Mouse (Mus musculus): ENCODE measurements around the gene Nedd4. TPM values are rescaled to one million over a fixed set of nuclear protein-coding genes. Genes with fewer than 3 reads are reported as not detected.

Gene Nedd4
- polyA plus RNA-seq, 1 experiment from 2014 or later, result 643 TPM

- Histone ChIP-seq H3K27ac (no peak overlapping the region), H3K9me3 (no peaks in the 10 kb centered on the region), H3K36me3 (replicated peaks) (peaks cover 96% of the 10 kb centered on the region), H3K27me3 (ENCODE audit: poor library complexity, severe bottlenecking) (no peaks in the 10 kb centered on the region), H3K4me3 (no peak overlapping the region), H3K4me1 (peaks cover 25% of the 10 kb centered on the region)
- no peak for DNase-seq (ENCODE audit: extremely low spot score, low spot score)
- 89% methylated on average over 7 of the region's 7 CpGs for WGBS
Measured at GRCm38 (mm10) chr9:72669383-72669782, 7.2 kb downstream of the Nedd4 start.

- H3K9me3 ChIP-seq, result no peaks in the 10 kb centered on the region
- peak; percentile 73 for DNase-seq (ENCODE audit: extremely low spot score, low spot score)
- H3K27ac ChIP-seq, result no peak overlapping the region
- H3K4me3 ChIP-seq, result no peak overlapping the region
- peaks cover 97% of the 10 kb centered on the region for H3K36me3 ChIP-seq (replicated peaks)
- H3K4me1 ChIP-seq, result peaks cover 3% of the 10 kb centered on the region; the same call in 1 of the 2 replicates
- no peaks in the 10 kb centered on the region for H3K27me3 ChIP-seq (ENCODE audit: poor library complexity, severe bottlenecking)
- 43% methylated on average over 2 of the region's 2 CpGs for WGBS
Measured at GRCm38 (mm10) chr9:72672361-72672760, 10.2 kb downstream of the Nedd4 start.

GRCm38 (mm10) chr9:72674957-72675744 is 13.0 kb downstream of the Nedd4 start:
- no peak for DNase-seq (ENCODE audit: extremely low spot score, low spot score)
- H3K27ac ChIP-seq, result no peak overlapping the region
- H3K4me1 ChIP-seq, result no peaks in the 10 kb centered on the region
- no peaks in the 10 kb centered on the region for H3K27me3 ChIP-seq (ENCODE audit: poor library complexity, severe bottlenecking)
- WGBS, result 91% methylated on average over 6 of the region's 6 CpGs
- peaks cover 98% of the 10 kb centered on the region for H3K36me3 ChIP-seq (replicated peaks)
- no peaks in the 10 kb centered on the region for H3K9me3 ChIP-seq
- no peak overlapping the region for H3K4me3 ChIP-seq

- WGBS, result 95% methylated on average over 3 of the region's 3 CpGs
- Histone ChIP-seq H3K9me3 (no peaks in the 10 kb centered on the region), H3K27me3 (ENCODE audit: poor library complexity, severe bottlenecking) (no peaks in the 10 kb centered on the region), H3K36me3 (replicated peaks) (peaks cover 97% of the 10 kb centered on the region), H3K4me1 (no peaks in the 10 kb centered on the region), H3K27ac (no peak overlapping the region), H3K4me3 (no peak overlapping the region)
- DNase-seq (ENCODE audit: extremely low spot score, low spot score), result no peak
Measured at GRCm38 (mm10) chr9:72675745-72676200, 13.6 kb downstream of the Nedd4 start.

GRCm38 (mm10) chr9:72677659-72678058 is 15.5 kb downstream of the Nedd4 start:
- H3K27ac ChIP-seq, result no peak overlapping the region
- no peak for DNase-seq (ENCODE audit: extremely low spot score, low spot score)
- H3K4me1 ChIP-seq, result no peaks in the 10 kb centered on the region
- 95% methylated on average over 5 of the region's 5 CpGs for WGBS
- H3K4me3 ChIP-seq, result no peak overlapping the region
- H3K36me3 ChIP-seq (replicated peaks), result peaks cover 98% of the 10 kb centered on the region
- H3K9me3 ChIP-seq, result no peaks in the 10 kb centered on the region
- no peaks in the 10 kb centered on the region for H3K27me3 ChIP-seq (ENCODE audit: poor library complexity, severe bottlenecking)

GRCm38 (mm10) chr9:72678771-72679170 is 16.6 kb downstream of the Nedd4 start:
- Histone ChIP-seq H3K4me1 (no peaks in the 10 kb centered on the region), H3K27me3 (ENCODE audit: poor library complexity, severe bottlenecking) (no peaks in the 10 kb centered on the region), H3K27ac (no peak overlapping the region), H3K4me3 (no peak overlapping the region), H3K36me3 (replicated peaks) (peaks cover 98% of the 10 kb centered on the region), H3K9me3 (no peaks in the 10 kb centered on the region)
- WGBS, result 92% methylated on average over 4 of the region's 4 CpGs
- DNase-seq (ENCODE audit: extremely low spot score, low spot score), result no peak

GRCm38 (mm10) chr9:72681652-72682228 is 19.6 kb downstream of the Nedd4 start:
- no peak for DNase-seq (ENCODE audit: extremely low spot score, low spot score)
- H3K36me3 ChIP-seq (replicated peaks), result peaks cover 98% of the 10 kb centered on the region

GRCm38 (mm10) chr9:72683268-72683667 is 21.1 kb downstream of the Nedd4 start:
- Histone ChIP-seq H3K27me3 (ENCODE audit: poor library complexity, severe bottlenecking) (no peaks in the 10 kb centered on the region), H3K4me1 (no peaks in the 10 kb centered on the region), H3K9me3 (no peaks in the 10 kb centered on the region), H3K27ac (no peak overlapping the region), H3K36me3 (replicated peaks) (peaks cover 98% of the 10 kb centered on the region), H3K4me3 (no peak overlapping the region)
- whole genome bisulfite sequencing, result 89% methylated on average over 1 of the region's 1 CpGs
- DNase-seq (ENCODE audit: extremely low spot score, low spot score), result no peak

More at GRCm38 (mm10) chr9:72681652-72682228, 19.6 kb downstream of the Nedd4 start:
- Histone ChIP-seq H3K9me3 (no peaks in the 10 kb centered on the region), H3K4me3 (no peak overlapping the region), H3K4me1 (no peaks in the 10 kb centered on the region), H3K27ac (no peak overlapping the region), H3K27me3 (ENCODE audit: poor library complexity, severe bottlenecking) (no peaks in the 10 kb centered on the region)
- WGBS, result 94% methylated on average over 8 of the region's 8 CpGs

GRCm38 (mm10) chr9:72685231-72685630 is 23.1 kb downstream of the Nedd4 start:
- Histone ChIP-seq H3K4me1 (no peaks in the 10 kb centered on the region), H3K9me3 (no peaks in the 10 kb centered on the region), H3K27me3 (ENCODE audit: poor library complexity, severe bottlenecking) (no peaks in the 10 kb centered on the region), H3K4me3 (no peak overlapping the region), H3K36me3 (replicated peaks) (peaks cover 99% of the 10 kb centered on the region), H3K27ac (no peak overlapping the region)
- no peak for DNase-seq (ENCODE audit: extremely low spot score, low spot score)
- 91% methylated on average over 4 of the region's 4 CpGs for whole genome bisulfite sequencing

GRCm38 (mm10) chr9:72686506-72686905 is 24.4 kb downstream of the Nedd4 start:
- Histone ChIP-seq H3K4me3 (no peak overlapping the region), H3K4me1 (no peaks in the 10 kb centered on the region), H3K36me3 (replicated peaks) (peaks cover 100% of the 10 kb centered on the region), H3K9me3 (no peaks in the 10 kb centered on the region), H3K27ac (no peak overlapping the region), H3K27me3 (ENCODE audit: poor library complexity, severe bottlenecking) (no peaks in the 10 kb centered on the region)
- WGBS, result 95% methylated on average over 4 of the region's 4 CpGs
- no peak for DNase-seq (ENCODE audit: extremely low spot score, low spot score)

- H3K9me3 ChIP-seq, result no peaks in the 10 kb centered on the region
- H3K27ac ChIP-seq, result no peak overlapping the region
- no peak for DNase-seq (ENCODE audit: extremely low spot score, low spot score)
- no peaks in the 10 kb centered on the region for H3K4me1 ChIP-seq
- no peaks in the 10 kb centered on the region for H3K27me3 ChIP-seq (ENCODE audit: poor library complexity, severe bottlenecking)
- peaks cover 100% of the 10 kb centered on the region for H3K36me3 ChIP-seq (replicated peaks)
- 81% methylated on average over 5 of the region's 5 CpGs for WGBS
- H3K4me3 ChIP-seq, result no peak overlapping the region
Measured at GRCm38 (mm10) chr9:72689522-72689921, 27.4 kb downstream of the Nedd4 start.

- no peak for DNase-seq (ENCODE audit: extremely low spot score, low spot score)
- no peaks in the 10 kb centered on the region for H3K27me3 ChIP-seq (ENCODE audit: poor library complexity, severe bottlenecking)
- no peaks in the 10 kb centered on the region for H3K9me3 ChIP-seq
- no peaks in the 10 kb centered on the region for H3K4me1 ChIP-seq
- 82% methylated on average over 1 of the region's 1 CpGs for whole genome bisulfite sequencing
- no peak overlapping the region for H3K27ac ChIP-seq
- H3K4me3 ChIP-seq, result no peak overlapping the region
- peaks cover 100% of the 10 kb centered on the region for H3K36me3 ChIP-seq (replicated peaks)
Measured at GRCm38 (mm10) chr9:72690811-72691210, 28.7 kb downstream of the Nedd4 start.

- no peak for DNase-seq (ENCODE audit: extremely low spot score, low spot score)
- Histone ChIP-seq H3K4me3 (no peak overlapping the region), H3K36me3 (replicated peaks) (peaks cover 100% of the 10 kb centered on the region), H3K9me3 (no peaks in the 10 kb centered on the region), H3K27ac (no peak overlapping the region), H3K4me1 (no peaks in the 10 kb centered on the region), H3K27me3 (ENCODE audit: poor library complexity, severe bottlenecking) (no peaks in the 10 kb centered on the region)
- WGBS, result 91% methylated on average over 5 of the region's 5 CpGs
Measured at GRCm38 (mm10) chr9:72691942-72692341, 29.8 kb downstream of the Nedd4 start.

Data from forebrain, embryonic 10.5 days (tissue).